Mouse (Mus musculus) cerebellum, adult 2 months (tissue): ENCODE measurements around the gene 4930432M17Rik. TPM values are rescaled to one million over a fixed set of nuclear protein-coding genes. Genes with fewer than 3 reads are reported as not detected.

Source experiments
- DNase-seq, 2 experiments: peaks; one replicate each; pipeline ENCODE4 v3.0.0; 2021
- H3K27ac ChIP-seq: fragments of 200-500 bp; 2 replicates; pipeline ENCODE4 v1.5.1; 2012; ENCODE audit warnings: low read length, control low read depth, inconsistent platforms; ENCODE audit not compliant: insufficient read depth
- H3K27me3 ChIP-seq: fragments of 200-500 bp; 2 replicates; pipeline ENCODE4 v1.6.1; 2012; ENCODE audit warnings: inconsistent platforms, mild to moderate bottlenecking, low read length, moderate library complexity; ENCODE audit not compliant: control insufficient read depth, insufficient read depth
- H3K4me1 ChIP-seq: fragments of 200-500 bp; 2 replicates; pipeline ENCODE4 v1.6.1; 2011; ENCODE audit warnings: low read length; ENCODE audit not compliant: control insufficient read depth, insufficient read depth
- H3K4me3 ChIP-seq: fragments of 200-500 bp; replicated peaks from 2 replicates; pipeline ENCODE3; 2011; ENCODE audit warnings: mild to moderate bottlenecking, low read depth, low read length, control low read depth; ENCODE audit not compliant: insufficient read depth
- CTCF ChIP-seq: fragments of 200-500 bp; IDR thresholded peaks from 2 replicates; pipeline ENCODE4 v1.5.1; 2011; ENCODE audit warnings: low read depth, mild to moderate bottlenecking, control low read depth, low read length, moderate library complexity, borderline replicate concordance; ENCODE audit not compliant: insufficient read depth
- POLR2A ChIP-seq: fragments of 200-500 bp; IDR thresholded peaks from 2 replicates; pipeline ENCODE4 v1.6.1; 2011; ENCODE audit warnings: low read length, control low read depth, borderline replicate concordance; ENCODE audit not compliant: insufficient read depth
- WGBS: fragments of 180-500 bp; shearing (Covaris S2); methylation state at CpG from one replicate; pipeline ENCODE4 v1.1.7; 2018; 5-methylcytosine and 5-hydroxymethylcytosine counted together
- polyA plus RNA-seq: library from polyadenylated mRNA; depleted of rRNA; stranded (reverse); fragments of >200 nt; gene quantifications from 2 replicates; pipeline ENCODE4 v1.2.3, GENCODE M21; 2012; rRNA removed

Gene 4930432M17Rik
- polyA plus RNA-seq, 1 experiment = not detected

- WGBS = 61% methylated on average over 14 of the region's 14 CpGs
- H3K27ac ChIP-seq = no peak overlapping the region
- DNase-seq = no peak
- H3K4me3 ChIP-seq = no peak overlapping the region
- H3K4me1 ChIP-seq = no peaks in the 10 kb centered on the region
- H3K27me3 ChIP-seq = no peaks in the 10 kb centered on the region
- TF ChIP-seq POLR2A = no peak
- TF ChIP-seq CTCF = no peak
These were observed 50.5 kb downstream of the 4930432M17Rik start for GRCm38 (mm10) chr3:121720801-121721690.

- 78% methylated on average over 7 of the region's 7 CpGs for WGBS
- no peak for DNase-seq
- H3K27me3 ChIP-seq = no peaks in the 10 kb centered on the region
- TF ChIP-seq POLR2A (no peak), CTCF (no peak)
- no peaks in the 10 kb centered on the region for H3K4me1 ChIP-seq
- H3K27ac ChIP-seq = no peak overlapping the region; the same call in 1 of the 2 replicates
- H3K4me3 ChIP-seq = no peak overlapping the region
These were observed 51.1 kb downstream of the 4930432M17Rik start for GRCm38 (mm10) chr3:121721691-121722070.

- H3K4me1 ChIP-seq = no peaks in the 10 kb centered on the region
- WGBS = 1% methylated on average over 69 of the region's 73 CpGs
- peak; percentile 79 to 83 for DNase-seq
These were observed 52.6 kb downstream of the 4930432M17Rik start, which contains the start of gene F3 for GRCm38 (mm10) chr3:121722971-121723844. Gene F3 (plus strand): TSS chr3:121723537.

GRCm38 (mm10) chr3:121723968-121724524 lies 53.5 kb downstream of the 4930432M17Rik start:
- TF ChIP-seq CTCF (no peak), POLR2A (no peak)
- H3K4me3 ChIP-seq = peak overlapping the region; percentile 46
- no peak for DNase-seq
- no peaks in the 10 kb centered on the region for H3K4me1 ChIP-seq
- H3K27ac ChIP-seq = no peak overlapping the region
- WGBS = 12% methylated on average over 20 of the region's 20 CpGs
- no peaks in the 10 kb centered on the region for H3K27me3 ChIP-seq

More at GRCm38 (mm10) chr3:121722971-121723844, 52.6 kb downstream of the 4930432M17Rik start, which contains the start of gene F3:
- TF ChIP-seq CTCF (peak; percentile 59), POLR2A (no peak)
- Histone ChIP-seq H3K27me3 (no peaks in the 10 kb centered on the region), H3K4me3 (peak within 1 kb of the TSS; percentile 46), H3K27ac (no peak within 1 kb of the TSS; the same call in 1 of the 2 replicates)

GRCm38 (mm10) chr3:121724553-121724952 lies 54.0 kb downstream of the 4930432M17Rik start:
- DNase-seq = no peak
- TF ChIP-seq CTCF = no peak
- no peak for TF ChIP-seq POLR2A
- Histone ChIP-seq H3K4me3 (peak overlapping the region; percentile 17), H3K4me1 (no peaks in the 10 kb centered on the region), H3K27ac (no peak overlapping the region), H3K27me3 (no peaks in the 10 kb centered on the region)
- WGBS = 54% methylated on average over 12 of the region's 12 CpGs

GRCm38 (mm10) chr3:121725651-121726050 lies 55.1 kb downstream of the 4930432M17Rik start:
- 83% methylated on average over 10 of the region's 10 CpGs for WGBS

GRCm38 (mm10) chr3:121729678-121730077 lies 59.1 kb downstream of the 4930432M17Rik start:
- Histone ChIP-seq H3K27ac (no peak overlapping the region), H3K4me1 (no peaks in the 10 kb centered on the region), H3K4me3 (no peak overlapping the region), H3K27me3 (no peaks in the 10 kb centered on the region)
- DNase-seq = no peak
- WGBS = 83% methylated on average over 4 of the region's 4 CpGs
- TF ChIP-seq POLR2A (no peak), CTCF (no peak)

More at GRCm38 (mm10) chr3:121725651-121726050, 55.1 kb downstream of the 4930432M17Rik start:
- Histone ChIP-seq H3K4me1 (no peaks in the 10 kb centered on the region), H3K27me3 (no peaks in the 10 kb centered on the region), H3K4me3 (peak overlapping the region; percentile 28), H3K27ac (no peak overlapping the region)
- no peak for DNase-seq
- TF ChIP-seq CTCF (no peak), POLR2A (no peak)

Other genes starting within 250 kb of the 4930432M17Rik start
- 170 and 177 TPM in 2 replicates for gene Cnn3, start 244.3 kb upstream of the 4930432M17Rik start, polyA plus RNA-seq
- gene Slc44a3, start 138.4 kb upstream of the 4930432M17Rik start, polyA plus RNA-seq = 0.51 and 0.52 TPM in 2 replicates
- 56.6 and 66.9 TPM in 2 replicates for gene F3, start 52.8 kb downstream of the 4930432M17Rik start, polyA plus RNA-seq
- gene Abcd3, start 144.5 kb downstream of the 4930432M17Rik start, polyA plus RNA-seq = 31.7 and 31.9 TPM in 2 replicates